Mouse (Mus musculus): ENCODE measurements at regions not wholly inside any gene's neighbourhood (a gene's known extent, or its start where the extent isn't known, plus 50 kb on each side); places are given as distances from the start of the nearest gene placed in this dataset.

DNA sequence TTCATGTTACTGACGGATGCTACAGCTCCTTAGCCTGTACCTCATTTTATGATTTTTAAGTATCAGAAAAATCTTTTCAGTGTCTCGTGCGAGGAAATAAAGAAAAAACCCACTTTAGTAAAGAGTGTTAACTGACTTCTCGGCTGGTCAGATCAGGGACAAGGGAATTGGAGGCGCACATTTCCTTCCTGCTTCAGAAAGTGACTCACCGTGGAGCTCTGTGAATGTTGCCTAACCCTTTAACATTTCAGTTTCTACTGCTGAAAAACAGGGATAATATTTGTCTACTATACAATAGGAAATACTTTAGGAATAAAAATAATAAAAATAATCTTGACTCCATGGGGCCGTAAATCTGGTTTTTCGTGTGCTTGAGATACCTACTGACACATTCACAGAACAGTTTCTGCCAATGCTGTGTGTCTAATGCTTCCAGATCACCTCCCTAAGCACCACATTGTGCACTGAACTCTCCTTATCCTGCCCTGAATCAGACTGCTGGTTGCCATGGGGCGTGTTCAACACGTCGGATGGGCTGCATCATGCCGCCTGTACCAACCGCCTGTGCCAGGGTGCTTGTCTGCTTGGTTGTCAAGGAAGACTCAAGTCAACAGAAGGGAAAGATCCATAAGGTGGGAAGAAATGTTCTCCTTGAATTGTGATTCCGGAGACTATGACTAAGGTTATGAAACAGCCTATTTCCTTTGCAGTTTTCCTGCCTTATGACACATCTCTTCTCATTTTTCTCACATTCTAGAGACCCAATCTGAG is 246.3 kb downstream of the Ikzf2 start:
- Histone ChIP-seq H3K4me3 (replicated peaks in 1 of 3; ENCODE audit: low read depth in 2 of 3, low read length in 2 of 3, poor library complexity in 1 of 3) (no peak overlapping the region), H3K9me3 (replicated peaks; ENCODE audit: low read length) (no peaks in the 10 kb centered on the region), H3K4me1 (ENCODE audit: control insufficient read depth in 1 of 2, insufficient read depth in 2 of 2) (no peaks in the 10 kb centered on the region), H3K27ac (ENCODE audit: insufficient read depth, low read depth) (no peak overlapping the region), H3K36me3 (replicated peaks in 1 of 2; ENCODE audit: control insufficient read depth in 1 of 2, insufficient read depth in 1 of 2, low read length in 1 of 2) (no peaks in the 10 kb centered on the region), H3K9ac (ENCODE audit: insufficient read depth, low read depth) (no peak overlapping the region), H3K79me2 (replicated peaks; ENCODE audit: control insufficient read depth, extremely low read depth, insufficient read depth, poor library complexity, severe bottlenecking) (no peaks in the 10 kb centered on the region), H3K27me3 (replicated peaks) (no peaks in the 10 kb centered on the region), H3K4me2 (ENCODE audit: insufficient read depth, low read depth, poor library complexity, severe bottlenecking) (no peak overlapping the region)
- TF ChIP-seq ETS1 (conservative IDR thresholded peaks at IDR 0.05; ENCODE audit: low read depth, low read length) (no peak), MAZ (IDR thresholded peaks at IDR 0.05; ENCODE audit: low read depth, low read length) (no peak), PAX5 (IDR thresholded peaks at IDR 0.05; ENCODE audit: low read length) (no peak), POLR2A (IDR thresholded peaks at IDR 0.05; ENCODE audit: low read depth, low read length) (no peak), ZKSCAN1 (IDR thresholded peaks at IDR 0.05; ENCODE audit: borderline replicate concordance, low read depth, low read length) (no peak), RCOR1 (conservative IDR thresholded peaks at IDR 0.05; ENCODE audit: low read depth, low read length) (no peak), ZC3H11A (IDR thresholded peaks at IDR 0.05; ENCODE audit: low read depth, low read length) (no peak), MEF2A (IDR thresholded peaks at IDR 0.05; ENCODE audit: borderline replicate concordance, low read depth, low read length) (no peak)
- no peak for DNase-seq (ENCODE audit: extremely low read depth)
- in situ Hi-C loops (cut with MboI; ENCODE audit: low pct_ligation_motif_present, low pct_unique_long_range_greater_than_20kb, low sequenced_read_pairs) (no loop called here), dilution Hi-C loops (cut with MboI; ENCODE audit: extremely low pct_ligation_motif_present, extremely low pct_unique_long_range_greater_than_20kb, low sequenced_read_pairs) (no loop called here)

DNA sequence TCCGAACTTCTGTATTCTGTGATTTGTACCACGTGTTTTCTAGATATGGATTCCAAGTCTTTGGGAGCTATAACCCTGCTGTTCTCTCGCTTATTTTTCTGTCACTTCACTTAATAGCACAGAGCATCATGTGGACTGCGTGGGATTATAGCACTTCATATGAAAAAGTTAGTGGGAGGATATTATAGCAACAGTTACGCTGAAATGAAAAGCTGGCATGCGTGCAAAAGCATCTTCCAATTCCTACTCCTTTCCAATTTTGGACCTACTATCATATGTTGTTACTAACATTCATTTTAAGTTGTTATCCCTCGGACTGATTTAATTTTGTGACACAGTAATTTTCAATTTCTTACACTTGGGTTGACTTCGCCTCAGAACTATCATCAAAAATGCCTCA is 250.0 kb downstream of the Ikzf2 start:
- Histone ChIP-seq H3K36me3 (replicated peaks in 1 of 2; ENCODE audit: control insufficient read depth in 1 of 2, insufficient read depth in 1 of 2, low read length in 1 of 2) (no peaks in the 10 kb centered on the region), H3K79me2 (replicated peaks; ENCODE audit: control insufficient read depth, extremely low read depth, insufficient read depth, poor library complexity, severe bottlenecking) (no peaks in the 10 kb centered on the region), H3K27ac (ENCODE audit: insufficient read depth, low read depth) (no peak overlapping the region), H3K4me3 (replicated peaks in 1 of 3; ENCODE audit: low read depth in 2 of 3, low read length in 2 of 3, poor library complexity in 1 of 3) (no peak overlapping the region), H3K27me3 (replicated peaks) (no peaks in the 10 kb centered on the region), H3K4me1 (ENCODE audit: control insufficient read depth in 1 of 2, insufficient read depth in 2 of 2) (no peaks in the 10 kb centered on the region), H3K9me3 (replicated peaks; ENCODE audit: low read length) (no peaks in the 10 kb centered on the region), H3K9ac (ENCODE audit: insufficient read depth, low read depth) (no peak overlapping the region), H3K4me2 (ENCODE audit: insufficient read depth, low read depth, poor library complexity, severe bottlenecking) (no peak overlapping the region)
- DNase-seq (ENCODE audit: extremely low read depth), result no peak
- in situ Hi-C loops (cut with MboI; ENCODE audit: low pct_ligation_motif_present, low pct_unique_long_range_greater_than_20kb, low sequenced_read_pairs) (no loop called here), dilution Hi-C loops (cut with MboI; ENCODE audit: extremely low pct_ligation_motif_present, extremely low pct_unique_long_range_greater_than_20kb, low sequenced_read_pairs) (no loop called here)
- TF ChIP-seq JUN (IDR thresholded peaks at IDR 0.05; ENCODE audit: insufficient read depth, low read depth, low read length) (no peak), ELF1 (IDR thresholded peaks at IDR 0.05; ENCODE audit: low read depth, low read length) (no peak), CHD1 (IDR thresholded peaks at IDR 0.05; ENCODE audit: low read depth, low read length) (no peak), JUND (conservative IDR thresholded peaks at IDR 0.05; ENCODE audit: low read depth, low read length) (no peak), EP300 (IDR thresholded peaks at IDR 0.05; ENCODE audit: low read length) (no peak), CHD2 (IDR thresholded peaks at IDR 0.05; ENCODE audit: low read length) (no peak), TBP (conservative IDR thresholded peaks at IDR 0.05; ENCODE audit: low read depth, low read length) (no peak), MXI1 (IDR thresholded peaks at IDR 0.05; ENCODE audit: low read depth, low read length) (no peak), RCOR1 (conservative IDR thresholded peaks at IDR 0.05; ENCODE audit: low read depth, low read length) (no peak), RAD21 (IDR thresholded peaks at IDR 0.05; ENCODE audit: low read depth, low read length) (no peak), MYC (IDR thresholded peaks at IDR 0.05; ENCODE audit: low read depth, low read length) (no peak), NELFE (IDR thresholded peaks at IDR 0.05; ENCODE audit: low read depth, low read length) (no peak), E2F4 (IDR thresholded peaks at IDR 0.05; ENCODE audit: insufficient replicate concordance, low read depth, low read length) (no peak), UBTF (IDR thresholded peaks at IDR 0.05; ENCODE audit: low read depth, low read length) (no peak), HCFC1 (IDR thresholded peaks at IDR 0.05; ENCODE audit: low read depth, low read length) (no peak), SIN3A (IDR thresholded peaks at IDR 0.05; ENCODE audit: low read length) (no peak), PAX5 (IDR thresholded peaks at IDR 0.05; ENCODE audit: low read length) (no peak), CTCF (conservative IDR thresholded peaks at IDR 0.05 in 1 of 2, IDR thresholded peaks at IDR 0.05 in 1 of 2; ENCODE audit: low read depth in 2 of 2, low read length in 2 of 2) (no peak), MAZ (IDR thresholded peaks at IDR 0.05; ENCODE audit: low read depth, low read length) (no peak), POLR2A (IDR thresholded peaks at IDR 0.05; ENCODE audit: low read depth, low read length) (no peak)
